Mouse (Mus musculus) heart, embryonic 16.5 days (tissue): ENCODE results near the gene Tacc3. TPM values are rescaled to one million over a fixed set of nuclear protein-coding genes. Genes with fewer than 3 reads are reported as not detected.
A peak's percentile ranks its signal among the peaks of the same experiment; 100 is the strongest.

ENCODE experiments used
- ATAC-seq: fragments of 200-750 bp; cut with Nextera tagmentation; replicated peaks from 2 replicates; pipeline ENCODE4 v1.8.0; 2017; ENCODE audit warnings: moderate number of reproducible peaks; ENCODE audit not compliant: insufficient read depth, low FRiP score; ENCODE audit errors: extremely low read depth
- H3K27ac ChIP-seq: fragments of 300-500 bp; sonication (generic); 2 replicates; pipeline ENCODE4 v1.5.1; 2014; ENCODE audit warnings: mild to moderate bottlenecking, low read length, control low read depth, moderate library complexity
- H3K27me3 ChIP-seq: fragments of 300-500 bp; sonication (generic); 2 replicates; pipeline ENCODE4 v1.6.1; 2014; ENCODE audit warnings: low read length, mixed read lengths; ENCODE audit not compliant: control insufficient read depth, insufficient read depth
- H3K36me3 ChIP-seq: fragments of 300-500 bp; sonication (generic); 2 replicates; pipeline ENCODE4 v1.6.1; 2014; ENCODE audit not compliant: control insufficient read depth, insufficient read depth
- H3K4me1 ChIP-seq: fragments of 300-500 bp; sonication (generic); 2 replicates; pipeline ENCODE4 v1.6.1; 2014; ENCODE audit warnings: low read length, mixed read lengths; ENCODE audit not compliant: control insufficient read depth, insufficient read depth
- H3K4me2 ChIP-seq: fragments of 300-500 bp; sonication (generic); 2 replicates; pipeline ENCODE4 v1.6.1; 2014; ENCODE audit warnings: low read depth, mild to moderate bottlenecking, control low read depth, low read length
- H3K4me3 ChIP-seq: fragments of 300-500 bp; sonication (generic); 2 replicates; pipeline ENCODE4 v1.5.1; 2014; ENCODE audit warnings: mild to moderate bottlenecking, control low read depth, low read length
- H3K9ac ChIP-seq: fragments of 300-500 bp; sonication (generic); 2 replicates; pipeline ENCODE4 v1.6.1; 2014; ENCODE audit warnings: low read length, control low read depth
- H3K9me3 ChIP-seq: fragments of 300-500 bp; sonication (generic); replicated peaks from 2 replicates; pipeline ENCODE4 v1.6.1; 2016; ENCODE audit warnings: low read length; ENCODE audit not compliant: control insufficient read depth
- WGBS: fragments of 180-500 bp; shearing (Covaris S2); extraction: QIAGEN DNeasy Blood & Tissue Kit; methylation state at CpG from one replicate; pipeline ENCODE4 v1.1.7; 2014; 5-methylcytosine and 5-hydroxymethylcytosine counted together
- polyA plus RNA-seq: library from polyadenylated mRNA; unstranded; fragments of >200 nt; fragmentation: Nextera tagmentation; extraction: Ambion mirVana; gene quantifications from 2 replicates; pipeline ENCODE4 v1.2.1, GENCODE M21; 2015

The Tacc3 gene
- polyA plus RNA-seq, 1 experiment from 2014 or later = 122 TPM

DNA sequence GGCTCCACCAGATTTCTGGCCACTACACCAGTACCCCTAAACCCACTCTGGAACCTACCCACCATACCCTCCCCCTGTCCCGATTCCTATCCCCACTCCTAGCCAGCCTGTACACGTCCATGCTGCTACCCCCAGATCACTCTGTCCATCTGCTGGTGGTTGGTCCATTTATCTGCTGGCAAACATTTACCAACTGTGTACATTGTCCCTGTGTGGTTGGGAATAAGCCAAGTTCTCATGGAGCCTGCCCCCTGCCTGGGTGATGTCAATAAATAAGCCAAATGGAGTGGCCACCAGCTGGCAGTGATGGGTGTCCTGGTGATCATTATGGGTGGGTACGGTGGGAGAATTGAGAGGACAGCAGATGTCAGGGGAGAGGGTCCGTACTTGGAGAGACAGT lies 29.2 kb downstream of the Tacc3 start:
- no peaks in the 10 kb centered on the region for H3K27me3 ChIP-seq
- H3K4me3 ChIP-seq = no peak overlapping the region
- H3K36me3 ChIP-seq = no peaks in the 10 kb centered on the region
- no peak overlapping the region for H3K27ac ChIP-seq
- no peaks in the 10 kb centered on the region for H3K9me3 ChIP-seq
- WGBS = 85% methylated on average over 4 of the region's 4 CpGs
- H3K4me2 ChIP-seq = no peak overlapping the region
- no peak for ATAC-seq
- H3K4me1 ChIP-seq = peaks cover 3% of the 10 kb centered on the region; the same call in 1 of the 2 replicates
- no peak overlapping the region for H3K9ac ChIP-seq

DNA sequence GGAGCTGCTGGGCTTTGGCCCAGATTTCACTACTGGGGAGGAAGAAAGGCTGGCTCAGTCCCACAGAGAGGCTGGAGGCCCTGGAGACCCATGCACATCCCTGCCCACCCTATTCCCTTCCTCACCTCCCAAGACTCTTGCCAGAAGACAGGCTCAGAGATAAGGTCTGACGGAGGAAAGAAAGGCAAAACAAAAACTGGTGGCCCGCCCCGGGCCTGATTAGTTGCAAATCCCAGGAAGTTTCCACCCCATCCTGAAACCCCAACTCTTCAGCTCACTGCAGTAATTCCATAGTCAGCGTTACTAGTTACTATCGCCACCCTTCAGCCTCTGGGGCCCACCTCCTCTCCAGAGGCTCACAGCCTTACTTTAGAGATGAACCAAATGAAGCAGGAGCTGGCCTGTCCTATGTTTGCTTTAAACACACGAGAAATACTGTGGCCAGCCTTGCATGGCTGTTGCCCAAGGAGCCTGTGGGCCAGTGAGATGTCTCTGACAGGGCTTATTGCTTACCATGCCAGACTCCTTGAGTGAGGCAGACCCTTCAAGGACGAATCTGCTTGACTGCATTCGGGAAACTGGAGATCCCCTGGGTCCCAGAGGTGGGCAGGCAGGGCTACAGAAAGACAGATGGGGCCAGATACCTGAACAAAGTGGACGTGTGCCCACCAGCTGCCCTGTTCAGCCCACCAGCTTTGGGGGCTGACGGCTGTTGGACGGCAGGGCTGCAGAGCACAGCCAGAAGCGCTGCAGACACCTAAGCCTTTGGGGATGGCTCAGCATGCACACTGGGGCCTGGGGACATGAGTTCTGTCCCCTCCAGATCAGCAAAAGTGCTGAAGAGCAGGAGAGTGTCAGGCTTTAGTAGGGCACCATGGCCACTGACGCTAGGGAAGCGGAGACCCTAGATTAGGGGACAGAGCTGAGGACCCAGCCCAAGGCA lies 30.6 kb downstream of the Tacc3 start:
- 61% methylated on average over 14 of the region's 14 CpGs for WGBS
- Histone ChIP-seq H3K36me3 (no peaks in the 10 kb centered on the region), H3K27ac (no peak overlapping the region), H3K9ac (no peak overlapping the region), H3K4me3 (no peak overlapping the region), H3K27me3 (no peaks in the 10 kb centered on the region), H3K9me3 (no peaks in the 10 kb centered on the region), H3K4me2 (no peak overlapping the region), H3K4me1 (peaks cover 8% of the 10 kb centered on the region)
- ATAC-seq = no peak

DNA sequence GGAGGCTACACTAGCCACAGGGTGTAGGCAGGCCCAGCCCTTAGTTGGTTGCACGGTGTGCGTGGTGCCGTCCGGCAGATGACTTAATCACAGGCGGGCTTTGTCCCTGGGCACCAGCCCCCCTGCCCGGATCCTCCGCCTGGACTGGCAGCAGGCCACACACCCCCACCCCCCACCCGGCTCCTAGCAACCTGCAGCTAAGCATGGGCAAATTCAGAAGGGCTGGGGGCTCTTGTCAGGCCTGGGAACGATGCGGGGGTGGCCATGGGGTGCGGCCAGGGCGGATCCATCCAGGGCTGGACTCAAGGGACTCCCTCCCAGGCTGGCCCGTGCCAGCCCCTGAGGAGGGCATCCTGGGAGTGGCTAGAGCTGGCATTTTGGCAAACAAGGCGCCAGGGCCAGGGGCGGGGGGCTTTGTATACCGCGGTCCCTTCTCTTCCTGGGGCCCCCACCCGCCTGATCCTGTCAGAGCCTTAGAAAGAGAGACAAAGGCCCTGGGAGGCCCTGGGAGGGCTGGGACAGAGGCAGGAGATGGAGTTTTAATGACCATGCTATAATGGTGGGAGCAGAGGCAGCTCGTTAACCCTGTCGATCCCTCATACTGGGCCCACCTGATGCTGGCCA lies 31.4 kb downstream of the Tacc3 start:
- Histone ChIP-seq H3K36me3 (no peaks in the 10 kb centered on the region), H3K4me2 (no peak overlapping the region), H3K27me3 (peaks cover 3% of the 10 kb centered on the region), H3K4me1 (peaks cover 8% of the 10 kb centered on the region), H3K9ac (no peak overlapping the region), H3K27ac (no peak overlapping the region), H3K9me3 (no peaks in the 10 kb centered on the region), H3K4me3 (no peak overlapping the region)
- ATAC-seq = peak; percentile 12; the same call in 1 of the 2 replicates
- 63% methylated on average over 20 of the region's 20 CpGs for WGBS

DNA sequence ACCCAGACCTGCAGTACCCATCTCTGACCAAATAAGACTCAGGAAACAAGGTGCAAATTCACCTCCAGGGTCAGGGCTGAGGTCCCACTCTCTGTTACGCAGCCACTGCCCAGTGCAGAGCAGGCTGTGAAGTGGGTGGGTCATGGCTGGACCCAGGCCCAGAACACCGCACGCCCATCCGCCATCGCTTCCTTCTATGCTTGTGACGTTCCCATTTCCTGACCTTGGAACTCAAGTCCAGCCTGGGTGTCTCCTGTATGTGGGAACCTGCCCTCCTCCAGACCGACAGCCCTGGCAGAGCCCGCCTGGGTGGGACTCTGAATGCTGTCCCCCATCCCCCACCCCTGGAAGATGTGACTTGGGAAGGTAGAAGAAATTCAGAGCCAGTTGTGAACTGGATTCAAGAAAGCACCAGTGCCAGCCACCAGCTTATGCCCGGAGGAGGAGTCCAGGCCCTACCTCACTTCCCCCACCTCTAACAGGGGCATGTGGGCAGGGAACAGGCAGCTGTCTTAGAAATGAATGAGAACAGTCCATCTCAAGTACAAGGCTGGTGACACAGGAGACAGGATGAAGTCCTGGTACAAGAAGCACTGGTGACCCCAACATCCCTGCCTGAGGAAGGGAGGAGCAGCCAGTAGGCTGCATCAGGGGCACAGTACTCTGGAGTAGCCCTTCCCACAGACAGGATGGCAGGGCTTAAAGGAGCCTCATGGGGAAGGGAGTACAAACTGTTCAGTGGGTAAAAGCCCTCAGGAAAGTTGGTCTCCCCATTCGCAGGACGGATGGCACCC lies 32.1 kb downstream of the Tacc3 start:
- ATAC-seq = peak; percentile 21; the same call in 1 of the 2 replicates

DNA sequence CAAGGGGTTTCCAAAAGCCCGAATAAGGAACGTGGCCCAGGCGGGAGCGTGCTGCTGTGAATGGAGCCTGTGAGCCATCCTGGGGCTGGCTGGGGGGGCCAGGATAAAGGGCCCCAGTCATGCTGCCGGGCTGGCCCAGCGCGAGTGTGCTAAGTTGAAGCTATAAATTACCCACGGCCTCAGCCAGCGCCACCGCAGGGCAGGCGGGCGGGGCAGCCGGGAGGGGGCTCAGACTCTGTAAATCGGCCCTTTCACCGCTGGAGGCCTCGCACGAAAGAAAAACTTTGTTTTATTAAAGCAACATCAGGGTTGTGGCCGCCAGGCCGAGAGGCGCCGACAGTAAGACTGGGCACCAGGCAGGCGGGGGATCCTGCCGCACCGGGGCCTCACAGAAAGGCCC lies 34.5 kb downstream of the Tacc3 start:
- no peaks in the 10 kb centered on the region for H3K36me3 ChIP-seq
- no peak overlapping the region for H3K4me3 ChIP-seq
- peak overlapping the region; percentile 41 for H3K4me2 ChIP-seq
- no peaks in the 10 kb centered on the region for H3K9me3 ChIP-seq
- ATAC-seq = peak; percentile 31; the same call in 1 of the 2 replicates
- H3K27me3 ChIP-seq = peaks cover 21% of the 10 kb centered on the region
- WGBS = 10% methylated on average over 24 of the region's 24 CpGs
- peak overlapping the region; percentile 41 for H3K9ac ChIP-seq
- H3K4me1 ChIP-seq = peaks cover 15% of the 10 kb centered on the region
- no peak overlapping the region for H3K27ac ChIP-seq

More for the DNA sequence above, 32.1 kb downstream of the Tacc3 start:
- H3K27me3 ChIP-seq = peaks cover 7% of the 10 kb centered on the region
- no peak overlapping the region for H3K4me3 ChIP-seq
- H3K27ac ChIP-seq = no peak overlapping the region
- 68% methylated on average over 11 of the region's 11 CpGs for WGBS
- H3K4me2 ChIP-seq = no peak overlapping the region
- H3K4me1 ChIP-seq = peaks cover 10% of the 10 kb centered on the region
- no peak overlapping the region for H3K9ac ChIP-seq
- no peaks in the 10 kb centered on the region for H3K9me3 ChIP-seq
- no peaks in the 10 kb centered on the region for H3K36me3 ChIP-seq

DNA sequence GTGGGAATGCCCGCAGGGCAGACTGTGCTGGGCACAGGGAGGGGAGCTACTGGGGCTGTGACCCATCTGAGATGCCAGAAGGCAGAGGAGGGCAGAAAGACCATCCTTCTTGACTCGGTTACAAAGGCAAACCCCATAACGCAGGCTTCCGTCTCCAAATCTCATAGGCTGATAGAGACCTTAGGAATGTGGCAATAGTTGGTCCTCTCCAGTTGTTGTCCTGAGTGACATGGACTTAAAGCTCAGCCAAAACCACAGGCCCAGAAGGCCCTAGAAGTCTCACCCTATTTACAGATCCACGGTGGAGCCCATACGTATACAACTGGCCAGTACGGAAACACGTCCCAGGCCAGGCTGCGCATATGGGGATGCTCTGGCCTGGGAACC lies 36.5 kb downstream of the Tacc3 start:
- H3K36me3 ChIP-seq = no peaks in the 10 kb centered on the region
- no peak for ATAC-seq
- no peak overlapping the region for H3K9ac ChIP-seq
- H3K4me1 ChIP-seq = peaks cover 17% of the 10 kb centered on the region
- peaks cover 21% of the 10 kb centered on the region for H3K27me3 ChIP-seq
- H3K4me3 ChIP-seq = no peak overlapping the region
- H3K4me2 ChIP-seq = no peak overlapping the region
- H3K27ac ChIP-seq = no peak overlapping the region
- WGBS = 76% methylated on average over 9 of the region's 9 CpGs
- no peaks in the 10 kb centered on the region for H3K9me3 ChIP-seq

DNA sequence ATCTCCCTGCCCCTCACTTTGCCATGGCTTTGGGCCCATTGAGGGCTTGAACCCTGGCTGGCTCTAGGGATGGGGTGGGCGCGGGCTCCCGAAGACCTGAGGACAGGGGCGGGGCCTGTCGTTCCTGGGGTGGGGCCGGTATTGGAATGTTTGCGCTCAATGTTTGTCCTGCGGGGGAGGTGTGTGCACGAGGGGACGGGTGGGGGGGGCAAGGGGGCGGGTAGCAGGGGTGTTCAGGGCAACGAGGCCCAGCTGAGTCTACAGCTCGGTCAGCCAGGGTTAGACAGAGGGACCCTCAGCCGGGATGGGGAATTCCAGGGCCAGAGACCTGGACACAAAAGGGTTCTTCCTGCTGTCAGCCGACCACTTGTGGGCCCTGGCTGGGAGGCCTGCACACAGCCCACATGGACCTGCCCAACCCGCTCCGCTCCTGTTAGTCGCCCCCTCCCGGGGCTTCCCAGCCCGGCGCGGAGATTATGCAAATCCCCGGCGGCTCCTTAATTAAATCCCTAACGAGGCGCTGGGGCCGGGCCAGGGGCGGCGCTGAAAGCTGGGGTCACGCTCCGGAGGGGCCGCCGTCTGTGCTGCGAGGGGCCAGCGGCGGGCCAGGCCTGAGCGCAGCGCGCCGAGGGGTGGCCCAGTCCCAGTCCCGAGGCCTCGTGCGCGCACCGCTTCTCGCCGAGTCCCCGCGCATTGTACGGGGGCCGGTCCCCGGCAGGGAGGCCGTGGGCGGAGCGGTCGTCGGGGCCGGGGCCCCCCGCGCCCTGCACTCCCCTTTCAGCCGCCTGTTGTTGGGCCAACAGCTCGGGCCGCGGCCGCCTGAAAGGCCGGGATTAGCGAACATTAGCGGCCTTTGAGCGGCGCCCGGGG lies 37.2 kb downstream of the Tacc3 start:
- H3K27ac ChIP-seq = peak overlapping the region; percentile 34; the same call in 1 of the 2 replicates

DNA sequence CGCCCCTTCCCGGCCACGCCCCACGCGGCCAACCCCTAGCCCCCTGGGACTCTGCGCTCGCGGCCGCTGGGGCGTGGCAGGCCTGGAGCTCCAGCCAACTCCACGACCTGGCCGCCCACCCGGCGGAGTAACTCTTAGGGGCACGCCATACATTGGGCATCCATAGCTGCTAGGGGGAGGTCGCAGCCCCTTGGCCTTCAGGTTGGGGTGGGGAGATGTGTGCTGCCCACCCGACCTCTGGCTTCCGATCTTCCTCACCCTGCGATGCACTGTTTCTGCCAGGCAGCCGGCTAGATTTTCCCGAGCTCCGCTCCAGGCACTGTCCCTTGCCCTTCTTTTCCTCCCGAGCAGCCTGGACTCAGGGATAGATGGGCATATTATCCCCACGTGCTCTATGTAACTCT lies 37.8 kb downstream of the Tacc3 start:
- Histone ChIP-seq H3K9ac (peak overlapping the region; percentile 83), H3K27ac (peak overlapping the region; percentile 20; the same call in 1 of the 2 replicates), H3K9me3 (no peaks in the 10 kb centered on the region), H3K4me2 (peak overlapping the region; percentile 97), H3K36me3 (no peaks in the 10 kb centered on the region), H3K4me3 (peak overlapping the region; percentile 62), H3K27me3 (peaks cover 21% of the 10 kb centered on the region), H3K4me1 (peaks cover 24% of the 10 kb centered on the region)
- WGBS = 7% methylated on average over 24 of the region's 24 CpGs
- ATAC-seq = peak; percentile 45; the same call in 1 of the 2 replicates

More for the DNA sequence above, 37.2 kb downstream of the Tacc3 start:
- peaks cover 21% of the 10 kb centered on the region for H3K27me3 ChIP-seq
- peak overlapping the region; percentile 83 for H3K9ac ChIP-seq
- no peaks in the 10 kb centered on the region for H3K36me3 ChIP-seq
- H3K4me2 ChIP-seq = peak overlapping the region; percentile 97
- peaks cover 21% of the 10 kb centered on the region for H3K4me1 ChIP-seq
- H3K4me3 ChIP-seq = peak overlapping the region; percentile 62
- WGBS = 6% methylated on average over 64 of the region's 71 CpGs
- H3K9me3 ChIP-seq = no peaks in the 10 kb centered on the region
- ATAC-seq = peak; percentile 29
